Mouse (Mus musculus) bone marrow, adult 2 months (tissue): ENCODE measurements at regions not wholly inside any gene's neighbourhood (a gene's known extent, or its start where the extent isn't known, plus 50 kb on each side); places are given as distances from the start of the nearest gene placed in this dataset.

ENCODE experiments used
- CTCF ChIP-seq: fragments of 200-500 bp; IDR thresholded peaks from 2 replicates; pipeline ENCODE4 v1.5.1; 2011; ENCODE audit warnings: low read length, control low read depth; ENCODE audit not compliant: control insufficient read depth, insufficient read depth
- POLR2A ChIP-seq: fragments of 200-500 bp; IDR thresholded peaks from 2 replicates; pipeline ENCODE4 v1.6.1; 2011; ENCODE audit warnings: low read depth, mild to moderate bottlenecking, control low read depth, low read length, borderline replicate concordance; ENCODE audit not compliant: control insufficient read depth

GRCm38 (mm10) chr3:41353021-41353420, 202.5 kb upstream of the Jade1 start:
- TF ChIP-seq CTCF (no peak), POLR2A (no peak)
